Mouse (Mus musculus): ENCODE results near the gene Cdc20b.

- no peak for TF ChIP-seq GATA1 (IDR thresholded peaks at IDR 0.05; ENCODE audit: borderline replicate concordance, low read length)
- no peak for TF ChIP-seq FLI1 (IDR thresholded peaks at IDR 0.05; ENCODE audit: low read length)
Measured at GRCm38 (mm10) chr13:113031792-113032571, 2.9 kb upstream of the Cdc20b start.
